Mouse (Mus musculus) intestine, embryonic 14.5 days (tissue): ENCODE results near the gene Atxn1l. TPM values are rescaled to one million over a fixed set of nuclear protein-coding genes. Genes with fewer than 3 reads are reported as not detected.
A peak's percentile ranks its signal among the peaks of the same experiment; 100 is the strongest.
"Not testable (repeated sequence)": the region's sequence is repeated elsewhere in the genome, so short reads cannot be mapped to it uniquely, and the experiment has no call there.

ENCODE experiments used
- ATAC-seq: fragments of 200-750 bp; cut with Nextera tagmentation; replicated peaks from 2 replicates; pipeline ENCODE4 v1.8.0; 2017; ENCODE audit warnings: low read depth, moderate number of reproducible peaks, moderate TSS enrichment, moderate library complexity; ENCODE audit not compliant: low FRiP score, low TSS enrichment
- DNase-seq: peaks from one replicate; pipeline ENCODE4 v3.0.0-alpha.2; 2018; ENCODE audit warnings: low spot score
- H3K27ac ChIP-seq: fragments of 300-500 bp; sonication (generic); 2 replicates; pipeline ENCODE4 v1.5.1; 2014; ENCODE audit warnings: low read depth, mild to moderate bottlenecking, control low read depth
- H3K27me3 ChIP-seq: fragments of 300-500 bp; sonication (generic); replicated peaks from 2 replicates; pipeline ENCODE4 v1.6.1; 2014; ENCODE audit warnings: low read length, control low read depth; ENCODE audit not compliant: control insufficient read depth, insufficient read depth
- H3K36me3 ChIP-seq: fragments of 300-500 bp; sonication (generic); 2 replicates; pipeline ENCODE4 v1.6.1; 2014; ENCODE audit warnings: low read length, control low read depth; ENCODE audit not compliant: control insufficient read depth, insufficient read depth
- H3K4me1 ChIP-seq: fragments of 300-500 bp; sonication (generic); replicated peaks from 2 replicates; pipeline ENCODE4 v1.6.1; 2014; ENCODE audit warnings: low read length, control low read depth, mixed read lengths; ENCODE audit not compliant: control insufficient read depth, insufficient read depth
- H3K4me2 ChIP-seq: fragments of 300-500 bp; sonication (generic); 2 replicates; pipeline ENCODE4 v1.6.1; 2014; ENCODE audit warnings: low read length
- H3K4me3 ChIP-seq: fragments of 300-500 bp; sonication (generic); 2 replicates; pipeline ENCODE4 v1.5.1; 2014; ENCODE audit warnings: low read depth, low read length, control low read depth, mixed read lengths
- H3K9ac ChIP-seq: fragments of 300-500 bp; sonication (generic); 2 replicates; pipeline ENCODE4 v1.6.1; 2014; ENCODE audit warnings: mild to moderate bottlenecking, low read length
- H3K9me3 ChIP-seq: fragments of 300-500 bp; sonication (generic); 2 replicates; pipeline ENCODE4 v1.6.1; 2016; ENCODE audit warnings: low read length, control low read depth; ENCODE audit not compliant: control insufficient read depth
- whole genome bisulfite sequencing: fragments of 180-500 bp; shearing (Covaris S2); extraction: QIAGEN DNeasy Blood & Tissue Kit; methylation state at CpG from one replicate; pipeline ENCODE4 v1.1.7; 2014; 5-methylcytosine and 5-hydroxymethylcytosine counted together
- polyA plus RNA-seq: library from polyadenylated mRNA; unstranded; fragments of >200 nt; fragmentation: Nextera tagmentation; extraction: Ambion mirVana; gene quantifications from 2 replicates; pipeline ENCODE4 v1.2.1, GENCODE M21; 2014

Gene Atxn1l
- polyA plus RNA-seq, 1 experiment from 2014 or later, result 7.1 TPM

- Histone ChIP-seq H3K4me1 (no peaks in the 10 kb centered on the region), H3K36me3 (no peaks in the 10 kb centered on the region), H3K9me3 (peaks cover 10% of the 10 kb centered on the region), H3K4me2 (no peak overlapping the region), H3K27ac (no peak overlapping the region), H3K27me3 (no peaks in the 10 kb centered on the region), H3K9ac (no peak overlapping the region), H3K4me3 (no peak overlapping the region)
- 80% methylated on average over 6 of the region's 6 CpGs for WGBS
- ATAC-seq (no peak), DNase-seq (peak; percentile 27)
Measured at GRCm38 (mm10) chr8:109764031-109764430, 26.5 kb upstream of the Atxn1l start.

GRCm38 (mm10) chr8:109760221-109760620 lies 22.7 kb upstream of the Atxn1l start:
- 50% methylated on average over 1 of the region's 1 CpGs for WGBS
- no peak for ATAC-seq
- Histone ChIP-seq H3K4me2 (no peak overlapping the region), H3K4me3 (no peak overlapping the region), H3K9me3 (peaks cover 10% of the 10 kb centered on the region), H3K36me3 (no peaks in the 10 kb centered on the region), H3K9ac (no peak overlapping the region), H3K27me3 (no peaks in the 10 kb centered on the region), H3K4me1 (no peaks in the 10 kb centered on the region), H3K27ac (no peak overlapping the region)
- peak; percentile 32 for DNase-seq

GRCm38 (mm10) chr8:109759426-109759825 lies 21.9 kb upstream of the Atxn1l start:
- Histone ChIP-seq H3K36me3 (no peaks in the 10 kb centered on the region), H3K9me3 (peaks cover 10% of the 10 kb centered on the region), H3K9ac (no peak overlapping the region), H3K4me3 (no peak overlapping the region), H3K4me2 (no peak overlapping the region), H3K27me3 (no peaks in the 10 kb centered on the region), H3K4me1 (no peaks in the 10 kb centered on the region), H3K27ac (no peak overlapping the region)
- ATAC-seq, result no peak
- DNase-seq, result peak; percentile 20
- 88% methylated on average over 7 of the region's 7 CpGs for whole genome bisulfite sequencing

GRCm38 (mm10) chr8:109756849-109757248 lies 19.3 kb upstream of the Atxn1l start:
- 62% methylated on average over 3 of the region's 3 CpGs for WGBS
- Histone ChIP-seq H3K27me3 (no peaks in the 10 kb centered on the region), H3K4me2 (no peak overlapping the region), H3K9me3 (no peaks in the 10 kb centered on the region), H3K9ac (no peak overlapping the region), H3K27ac (no peak overlapping the region), H3K4me1 (no peaks in the 10 kb centered on the region), H3K4me3 (no peak overlapping the region), H3K36me3 (no peaks in the 10 kb centered on the region)
- peak; percentile 4 for DNase-seq
- no peak for ATAC-seq

GRCm38 (mm10) chr8:109755554-109755953 lies 18.0 kb upstream of the Atxn1l start:
- ATAC-seq, result not testable (repeated sequence)

GRCm38 (mm10) chr8:109754696-109755095 lies 17.2 kb upstream of the Atxn1l start:
- no peak overlapping the region for H3K9ac ChIP-seq
- DNase-seq (peak; percentile 18), ATAC-seq (no peak)
- H3K4me2 ChIP-seq, result no peak overlapping the region
- no peaks in the 10 kb centered on the region for H3K9me3 ChIP-seq
- no peaks in the 10 kb centered on the region for H3K4me1 ChIP-seq
- no peaks in the 10 kb centered on the region for H3K27me3 ChIP-seq
- H3K27ac ChIP-seq, result no peak overlapping the region
- no peaks in the 10 kb centered on the region for H3K36me3 ChIP-seq
- WGBS, result 85% methylated on average over 8 of the region's 8 CpGs
- H3K4me3 ChIP-seq, result no peak overlapping the region

More at GRCm38 (mm10) chr8:109755554-109755953, 18.0 kb upstream of the Atxn1l start:
- H3K9me3 ChIP-seq, H3K4me3 ChIP-seq, DNase-seq, H3K9ac ChIP-seq, H3K4me1 ChIP-seq, H3K27me3 ChIP-seq, H3K36me3 ChIP-seq, H3K27ac ChIP-seq, H3K4me2 ChIP-seq: not testable (repeated sequence)
- 82% methylated on average over 4 of the region's 4 CpGs for WGBS

GRCm38 (mm10) chr8:109751731-109752485 lies 14.4 kb upstream of the Atxn1l start:
- Histone ChIP-seq H3K27ac (no peak overlapping the region), H3K4me1 (no peaks in the 10 kb centered on the region), H3K9ac (no peak overlapping the region), H3K4me3 (no peak overlapping the region), H3K36me3 (no peaks in the 10 kb centered on the region), H3K27me3 (no peaks in the 10 kb centered on the region), H3K9me3 (no peaks in the 10 kb centered on the region), H3K4me2 (no peak overlapping the region)
- ATAC-seq (no peak), DNase-seq (no peak)
- WGBS, result 90% methylated on average over 20 of the region's 20 CpGs

- no peaks in the 10 kb centered on the region for H3K27me3 ChIP-seq
- no peak overlapping the region for H3K4me3 ChIP-seq
- no peak overlapping the region for H3K4me2 ChIP-seq
- no peak overlapping the region for H3K27ac ChIP-seq
- H3K36me3 ChIP-seq, result no peaks in the 10 kb centered on the region
- H3K9ac ChIP-seq, result no peak overlapping the region
- no peak for ATAC-seq
- no peak for DNase-seq
- no peaks in the 10 kb centered on the region for H3K4me1 ChIP-seq
- H3K9me3 ChIP-seq, result no peaks in the 10 kb centered on the region
- 71% methylated on average over 12 of the region's 12 CpGs for WGBS
Measured at GRCm38 (mm10) chr8:109750699-109751098, 13.2 kb upstream of the Atxn1l start.

- H3K27ac ChIP-seq, result no peak overlapping the region
- H3K9ac ChIP-seq, result no peak overlapping the region
- H3K36me3 ChIP-seq, result no peaks in the 10 kb centered on the region
- no peaks in the 10 kb centered on the region for H3K27me3 ChIP-seq
- DNase-seq (no peak), ATAC-seq (no peak)
- H3K4me3 ChIP-seq, result no peak overlapping the region
- 51% methylated on average over 5 of the region's 5 CpGs for WGBS
- H3K4me1 ChIP-seq, result no peaks in the 10 kb centered on the region
- no peaks in the 10 kb centered on the region for H3K9me3 ChIP-seq
- no peak overlapping the region for H3K4me2 ChIP-seq
Measured at GRCm38 (mm10) chr8:109750274-109750673, 12.7 kb upstream of the Atxn1l start.
